Mouse (Mus musculus): ENCODE measurements at regions not wholly inside any gene's neighbourhood (a gene's known extent, or its start where the extent isn't known, plus 50 kb on each side); places are given as distances from the start of the nearest gene placed in this dataset.

DNA sequence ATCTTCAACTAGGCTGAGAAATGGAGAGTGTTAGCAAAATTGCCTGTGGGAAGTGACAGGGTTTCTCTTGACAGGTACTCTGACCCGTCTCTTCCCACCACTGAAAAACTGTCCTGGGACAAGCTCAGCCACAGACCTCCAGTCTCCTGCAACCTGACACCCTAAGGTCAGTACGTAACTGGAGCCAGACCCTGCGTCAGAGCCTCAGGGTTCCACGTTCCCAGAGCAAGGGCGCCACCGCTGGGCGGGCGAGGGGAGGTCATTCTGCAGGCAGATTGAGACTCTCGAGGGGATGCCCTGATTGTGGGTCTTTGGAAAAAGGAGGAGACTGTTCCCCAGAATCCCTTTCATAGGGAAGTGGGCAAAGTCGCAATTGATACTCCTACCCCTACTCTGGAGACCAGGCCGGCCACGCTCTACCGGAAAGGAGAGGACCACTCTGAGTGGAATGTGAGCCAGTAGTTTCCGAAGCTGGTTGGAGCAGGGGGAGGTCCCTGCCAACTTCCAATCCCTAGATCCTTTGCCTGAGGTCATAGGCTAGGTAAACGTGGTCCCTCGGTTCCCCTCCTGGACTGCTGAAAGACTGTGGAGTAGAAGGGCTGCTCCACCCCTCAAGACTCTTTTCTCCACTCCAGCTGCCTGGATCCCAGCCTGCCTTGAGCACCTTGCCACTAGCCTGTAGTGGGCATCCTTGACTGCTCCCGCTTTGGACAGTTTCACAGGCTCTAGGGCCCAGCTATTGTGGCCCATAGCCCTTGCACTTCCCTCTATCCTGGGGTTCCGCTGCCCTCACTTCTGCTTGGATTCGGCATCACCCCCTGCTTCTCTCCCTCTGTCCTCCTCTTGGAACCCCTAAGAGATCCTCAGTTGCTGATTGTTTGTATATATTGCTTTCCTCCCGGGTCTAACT, 61.0 kb upstream of the Lpcat1 start:
- ATAC-seq, result no peak
- TF ChIP-seq CTCF (IDR thresholded peaks at IDR 0.05), result peak; percentile 60
- CTCF ChIA-PET, result interaction anchor here (0.9 kb wide), 1 partner anchor 20 kb away, joined by 3 read pairs; no protein-coding TSS in a partner anchor

DNA sequence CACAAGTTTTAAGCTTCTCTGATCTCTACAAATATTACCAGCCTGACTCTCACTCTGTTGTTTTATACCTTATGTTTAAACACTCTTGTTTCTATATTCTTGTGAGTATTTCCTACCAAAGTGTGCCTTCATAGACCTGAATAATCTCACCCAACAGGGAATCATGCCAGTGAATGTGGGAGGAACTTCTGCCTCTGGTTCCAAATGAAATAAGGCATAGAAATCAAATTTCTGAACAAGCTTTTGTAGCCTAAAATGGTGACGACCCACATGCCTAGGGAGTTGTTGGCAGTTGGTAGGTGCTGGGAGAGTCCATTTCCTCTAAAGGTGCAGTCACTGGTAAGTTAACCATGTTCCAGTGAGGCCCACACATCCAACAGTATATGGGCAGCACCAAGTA, 66.1 kb upstream of the Lpcat1 start:
- DNase-seq (ENCODE audit: low read depth, low spot score) (no peak), ATAC-seq (no peak)
- TF ChIP-seq CTCF (IDR thresholded peaks at IDR 0.05), result no peak
- CTCF ChIA-PET, result no interaction called here
- H3K27me3 ChIP-seq, result peaks cover 51% of the 10 kb centered on the region
- POLR2A ChIA-PET, result no interaction called here
- in situ Hi-C loops (cut with MboI; ENCODE audit: low pct_unique_long_range_greater_than_20kb), result no loop called here

More for the DNA sequence above, 61.0 kb upstream of the Lpcat1 start:
- in situ Hi-C loops (cut with MboI; ENCODE audit: low pct_unique_long_range_greater_than_20kb), result no loop called here
- DNase-seq (ENCODE audit: low read depth, low spot score), result no peak
- peaks cover 59% of the 10 kb centered on the region for H3K27me3 ChIP-seq
- POLR2A ChIA-PET, result no interaction called here

DNA sequence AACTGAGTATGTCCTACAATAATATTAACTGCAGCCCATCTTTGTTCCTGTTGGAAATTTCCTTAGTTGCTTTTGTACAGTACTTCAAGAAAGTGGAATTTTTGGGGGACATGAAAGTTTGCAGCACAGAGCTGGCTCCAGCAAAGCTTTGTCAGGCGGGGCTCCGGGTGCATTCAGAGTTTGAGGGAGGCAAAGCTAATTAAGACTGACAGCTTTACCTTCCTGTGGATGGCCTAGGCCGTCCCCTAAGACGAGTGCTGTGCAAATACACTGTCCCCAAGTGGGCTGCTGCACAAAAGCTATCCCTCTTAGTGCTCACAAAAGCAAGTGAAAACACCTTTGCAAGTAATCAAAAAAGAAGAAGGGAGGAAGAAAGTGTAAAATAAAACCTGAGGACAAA, 68.7 kb upstream of the Ndufs6 start:
- H3K27me3 ChIP-seq, result peaks cover 58% of the 10 kb centered on the region
- CTCF ChIA-PET, result interaction anchor here (0.8 kb wide), 1 partner anchor 20 kb away, joined by 3 read pairs; no protein-coding TSS in a partner anchor
- ATAC-seq (no peak), DNase-seq (ENCODE audit: low read depth, low spot score) (no peak)
- in situ Hi-C loops (cut with MboI; ENCODE audit: low pct_unique_long_range_greater_than_20kb), result no loop called here
- POLR2A ChIA-PET, result no interaction called here
- TF ChIP-seq CTCF (IDR thresholded peaks at IDR 0.05), result no peak

DNA sequence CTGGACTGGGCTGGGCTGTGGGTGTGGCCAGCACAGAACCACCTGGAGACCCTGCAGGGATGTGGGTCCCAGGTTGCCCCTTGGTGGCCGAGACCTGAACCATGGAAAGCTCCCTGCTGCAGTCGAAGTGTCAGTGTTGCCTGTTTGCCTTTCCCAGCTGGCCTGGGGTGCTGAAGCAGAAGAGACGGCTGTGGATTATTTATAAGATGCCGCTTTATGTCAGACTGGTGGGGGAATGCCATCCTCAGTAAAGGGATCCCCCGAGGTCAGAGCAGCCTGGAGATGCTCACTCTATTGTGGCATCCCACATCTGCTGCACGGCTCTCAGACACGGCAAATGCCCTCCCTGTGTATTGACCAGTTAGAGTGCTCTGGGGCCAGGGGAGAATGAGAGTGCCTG, 67.5 kb upstream of the Ndufs6 start:
- in situ Hi-C loops (cut with MboI; ENCODE audit: low pct_unique_long_range_greater_than_20kb), result no loop called here

DNA sequence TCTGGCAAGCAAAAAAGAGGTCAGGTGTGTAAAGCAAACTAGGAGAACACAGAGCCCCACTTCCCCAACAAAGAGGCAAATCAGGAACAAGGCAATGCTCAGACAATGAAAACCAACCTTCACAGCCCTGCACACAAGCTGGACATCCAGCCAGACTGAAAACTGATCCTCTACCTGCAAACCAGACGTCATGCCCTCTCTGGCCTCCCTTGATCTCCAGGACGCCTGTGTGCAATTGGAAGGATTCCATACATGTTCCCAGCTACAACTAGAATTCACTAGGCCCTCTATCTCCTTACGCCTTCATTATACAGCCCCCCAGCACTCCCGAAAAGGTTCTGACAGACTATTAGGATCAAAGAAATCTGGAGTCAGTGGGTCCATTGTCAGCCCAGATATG, 60.7 kb upstream of the Ndufs6 start:
- ATAC-seq (no peak), DNase-seq (ENCODE audit: low read depth, low spot score) (no peak)
- ChIA-PET POLR2A (no interaction called here), CTCF (interaction anchor here (1.1 kb wide), 1 partner anchor 21 kb away, joined by 3 read pairs; no protein-coding TSS in a partner anchor)
- no peak for TF ChIP-seq CTCF (IDR thresholded peaks at IDR 0.05)
- peaks cover 53% of the 10 kb centered on the region for H3K27me3 ChIP-seq
- in situ Hi-C loops (cut with MboI; ENCODE audit: low pct_unique_long_range_greater_than_20kb), result no loop called here

More for the DNA sequence above, 67.5 kb upstream of the Ndufs6 start:
- CTCF ChIA-PET, result no interaction called here
- POLR2A ChIA-PET, result no interaction called here
- no peak for TF ChIP-seq CTCF (IDR thresholded peaks at IDR 0.05)
- ATAC-seq (no peak), DNase-seq (ENCODE audit: low read depth, low spot score) (no peak)
- H3K27me3 ChIP-seq, result peaks cover 64% of the 10 kb centered on the region

DNA sequence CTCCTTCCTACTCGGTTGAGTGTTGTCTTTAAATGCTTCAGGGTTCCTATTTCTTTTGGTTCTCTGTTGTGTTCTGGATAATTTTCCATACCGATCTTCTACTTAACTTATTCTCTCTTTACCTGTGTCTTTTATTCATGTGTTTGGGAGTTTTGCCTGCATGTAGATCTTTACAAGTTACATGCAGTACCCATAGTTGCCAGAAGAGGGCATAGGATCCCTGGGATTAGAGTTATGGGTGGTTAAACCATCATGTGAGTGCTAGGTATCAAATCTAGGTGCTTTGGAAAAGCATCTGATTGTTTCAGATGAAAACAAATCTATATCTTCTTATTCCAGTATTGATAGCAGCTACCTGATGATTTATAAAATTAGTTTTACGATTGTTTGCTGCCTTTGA, 55.2 kb upstream of the Ndufs6 start:
- no peak for DNase-seq (ENCODE audit: low read depth, low spot score)
- POLR2A ChIA-PET, result no interaction called here
- ATAC-seq, result no peak
- H3K27me3 ChIP-seq, result peaks cover 17% of the 10 kb centered on the region
- peak; percentile 62 for TF ChIP-seq CTCF (IDR thresholded peaks at IDR 0.05)
- CTCF ChIA-PET, result no interaction called here
- in situ Hi-C loops (cut with MboI; ENCODE audit: low pct_unique_long_range_greater_than_20kb), result no loop called here
